Mouse (Mus musculus) urinary bladder, postnatal 25 days (tissue): ENCODE data around the gene Tmem156.
"Not testable (repeated sequence)": the region's sequence is repeated elsewhere in the genome, so short reads cannot be mapped to it uniquely, and the experiment has no call there.

Experiments used
- DNase-seq: peaks from one replicate; pipeline ENCODE4 v3.0.0; 2022; ENCODE audit warnings: low spot score

Tmem156 gene

DNA sequence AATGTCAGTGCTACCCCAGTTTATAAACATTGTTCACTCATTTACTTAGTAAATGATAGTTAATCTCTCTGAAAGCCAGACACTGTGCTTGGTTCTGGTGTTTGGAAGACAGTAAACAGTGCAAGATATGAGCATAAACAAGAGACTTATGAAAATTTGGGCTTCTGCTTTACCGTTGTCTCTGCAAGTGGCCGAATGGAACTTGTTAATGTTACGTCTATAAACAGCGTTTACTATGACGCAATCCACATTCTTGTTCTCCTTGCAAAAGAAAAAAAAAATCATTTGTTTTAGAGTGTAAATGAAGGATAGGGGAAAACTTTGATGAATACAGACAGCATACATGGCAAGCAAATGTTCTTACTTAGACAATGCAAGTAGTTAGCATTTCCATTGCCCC is at the start of gene Tmem156:
Gene Tmem156 (minus strand): TSS at position 212 of the 400 bp plus-strand sequence.
- DNase-seq = no peak

- DNase-seq = no peak
These were observed 49.3 kb upstream of the Tmem156 start for GRCm38 (mm10) chr5:65141242-65141641.

GRCm38 (mm10) chr5:65137073-65137472 is 45.1 kb upstream of the Tmem156 start:
- DNase-seq = no peak

DNA sequence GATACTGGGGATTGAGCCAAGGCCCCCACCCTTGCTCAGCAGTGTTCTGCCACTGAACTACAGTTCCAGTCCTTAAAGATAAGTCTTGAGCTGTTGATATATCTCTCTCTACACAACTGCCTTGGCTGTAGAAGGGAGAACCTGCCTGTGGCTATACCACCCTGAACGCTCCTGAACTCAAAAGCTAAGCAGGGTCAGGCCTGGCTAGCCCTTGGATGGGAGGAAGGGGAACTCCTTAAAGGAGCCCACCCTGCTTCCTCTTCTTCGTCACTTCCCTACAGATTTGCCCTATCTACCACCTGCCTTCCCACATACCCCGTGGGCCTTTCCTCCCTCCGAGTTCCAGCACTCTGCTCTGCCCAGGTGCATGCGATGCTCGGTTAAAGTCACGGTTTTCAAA is 44.2 kb upstream of the Tmem156 start:
- DNase-seq = no peak

DNA sequence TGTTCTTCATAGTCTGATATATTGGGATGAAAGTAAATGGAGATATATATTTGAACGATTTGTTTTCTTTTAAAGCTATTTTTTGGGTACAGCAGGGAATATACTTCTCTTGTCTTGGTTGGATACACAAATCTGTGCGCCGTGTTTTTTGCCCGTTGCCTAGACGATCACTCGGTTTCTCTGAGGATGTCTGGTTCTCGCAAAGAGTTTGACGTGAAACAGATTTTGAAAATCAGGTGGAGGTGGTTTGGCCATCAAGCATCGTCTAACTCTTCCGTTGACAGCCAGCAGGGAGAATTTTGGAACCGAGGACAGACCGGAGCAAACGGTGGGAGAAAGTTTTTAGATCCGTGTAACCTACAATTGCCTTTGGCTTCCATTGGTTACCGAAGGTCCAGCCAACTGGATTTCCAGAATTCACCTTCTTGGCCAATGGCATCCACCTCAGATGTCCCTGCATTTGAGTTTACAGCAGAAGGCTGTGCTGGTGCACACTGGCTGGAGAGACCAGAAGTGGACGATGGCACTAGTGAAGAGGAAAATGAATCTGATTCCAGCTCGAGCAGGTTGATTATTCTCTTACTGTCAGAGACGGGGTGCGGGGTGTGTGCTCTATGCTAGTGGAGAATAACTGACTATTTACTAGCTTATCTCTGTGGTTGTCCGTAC is 39.4 kb upstream of the Tmem156 start:
- DNase-seq = no peak

- DNase-seq = no peak
These were observed 38.7 kb upstream of the Tmem156 start for GRCm38 (mm10) chr5:65130528-65131210.

DNA sequence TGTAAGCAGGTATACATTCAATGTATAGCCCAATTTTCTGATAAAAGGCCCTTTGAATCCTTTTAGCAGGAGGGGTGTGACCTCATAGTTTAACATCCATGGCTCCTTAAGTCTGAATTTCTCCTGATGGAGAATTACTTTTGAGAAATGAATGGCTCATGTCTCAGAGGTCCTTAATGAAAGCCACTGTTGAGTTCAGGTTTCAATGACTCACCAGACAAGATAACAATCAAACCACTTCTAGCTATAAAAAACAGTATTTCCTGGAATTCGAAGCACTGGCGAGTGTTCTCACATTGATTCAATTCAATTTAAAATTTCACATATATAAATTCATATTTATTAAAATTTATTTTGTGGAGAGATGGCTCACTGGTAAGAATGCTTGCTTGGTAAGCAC is 36.5 kb upstream of the Tmem156 start:
- no peak for DNase-seq

GRCm38 (mm10) chr5:65126137-65126536 is 34.2 kb upstream of the Tmem156 start:
- no peak for DNase-seq

GRCm38 (mm10) chr5:65122616-65123015 is 30.7 kb upstream of the Tmem156 start:
- DNase-seq = no peak

DNA sequence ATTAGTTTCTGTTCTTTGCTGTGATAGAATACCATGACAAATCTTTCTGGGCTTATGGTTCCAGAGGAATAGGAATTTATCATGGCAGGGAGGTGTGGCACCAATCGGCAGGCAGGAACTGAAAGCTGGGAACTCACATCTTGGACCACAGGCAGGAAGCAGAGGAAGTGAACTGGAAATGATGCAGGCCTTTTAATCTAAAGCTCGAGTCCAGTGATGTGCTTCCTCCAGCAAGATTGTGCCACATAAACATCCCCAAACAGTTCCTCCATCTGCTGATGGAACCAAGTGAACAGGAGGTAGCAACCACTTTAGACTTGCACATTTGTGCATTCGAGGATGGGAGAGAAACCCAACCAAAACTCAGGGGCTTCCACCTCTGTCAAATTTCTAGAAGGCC is 28.0 kb upstream of the Tmem156 start:
- no peak for DNase-seq

- no peak for DNase-seq
These were observed 27.6 kb upstream of the Tmem156 start for GRCm38 (mm10) chr5:65119495-65119894.

GRCm38 (mm10) chr5:65116789-65117188 is 24.9 kb upstream of the Tmem156 start:
- DNase-seq = no peak

DNA sequence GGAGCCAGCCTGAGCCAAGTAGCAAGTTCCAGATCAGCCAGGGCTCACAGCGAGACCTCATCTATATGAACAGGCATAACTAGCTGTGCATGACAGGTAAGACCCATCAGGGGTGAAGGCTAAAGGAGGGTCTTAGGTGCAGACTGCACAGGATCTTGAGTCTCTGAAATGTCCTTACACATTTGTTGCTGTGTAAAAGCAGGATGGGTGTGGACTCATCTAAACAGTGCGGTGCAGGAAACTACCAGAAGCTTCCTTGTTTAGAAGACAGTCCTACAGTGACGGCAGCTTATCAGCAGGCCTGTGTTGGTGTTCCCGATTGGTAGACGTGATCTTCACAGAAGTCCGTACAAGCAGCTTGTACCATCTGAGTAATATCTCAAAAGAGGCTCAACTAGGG is 21.4 kb upstream of the Tmem156 start:
- no peak for DNase-seq

DNA sequence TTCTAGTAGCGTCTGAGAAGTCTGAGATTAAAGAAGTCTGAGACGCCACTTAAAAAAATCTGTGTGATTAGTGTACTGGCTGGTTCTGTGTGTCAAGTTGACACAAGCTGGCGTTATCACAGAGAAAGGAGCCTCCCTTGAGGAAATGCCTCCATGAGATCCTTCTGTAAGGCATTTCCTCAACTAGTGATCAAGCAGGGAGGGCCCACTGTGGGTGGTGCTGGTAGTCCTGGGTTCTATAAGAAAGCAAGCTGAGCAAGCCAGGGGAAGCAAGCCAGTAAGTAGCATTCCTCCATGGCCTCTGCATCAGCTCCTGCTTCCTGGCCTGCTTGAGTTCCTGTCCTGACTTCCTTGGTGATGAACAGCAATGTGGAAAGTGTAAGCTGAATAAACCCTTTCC is 20.3 kb upstream of the Tmem156 start:
- not testable (repeated sequence) for DNase-seq

- peak; percentile 32 for DNase-seq
These were observed 16.0 kb upstream of the Tmem156 start for GRCm38 (mm10) chr5:65107773-65108432.

DNA sequence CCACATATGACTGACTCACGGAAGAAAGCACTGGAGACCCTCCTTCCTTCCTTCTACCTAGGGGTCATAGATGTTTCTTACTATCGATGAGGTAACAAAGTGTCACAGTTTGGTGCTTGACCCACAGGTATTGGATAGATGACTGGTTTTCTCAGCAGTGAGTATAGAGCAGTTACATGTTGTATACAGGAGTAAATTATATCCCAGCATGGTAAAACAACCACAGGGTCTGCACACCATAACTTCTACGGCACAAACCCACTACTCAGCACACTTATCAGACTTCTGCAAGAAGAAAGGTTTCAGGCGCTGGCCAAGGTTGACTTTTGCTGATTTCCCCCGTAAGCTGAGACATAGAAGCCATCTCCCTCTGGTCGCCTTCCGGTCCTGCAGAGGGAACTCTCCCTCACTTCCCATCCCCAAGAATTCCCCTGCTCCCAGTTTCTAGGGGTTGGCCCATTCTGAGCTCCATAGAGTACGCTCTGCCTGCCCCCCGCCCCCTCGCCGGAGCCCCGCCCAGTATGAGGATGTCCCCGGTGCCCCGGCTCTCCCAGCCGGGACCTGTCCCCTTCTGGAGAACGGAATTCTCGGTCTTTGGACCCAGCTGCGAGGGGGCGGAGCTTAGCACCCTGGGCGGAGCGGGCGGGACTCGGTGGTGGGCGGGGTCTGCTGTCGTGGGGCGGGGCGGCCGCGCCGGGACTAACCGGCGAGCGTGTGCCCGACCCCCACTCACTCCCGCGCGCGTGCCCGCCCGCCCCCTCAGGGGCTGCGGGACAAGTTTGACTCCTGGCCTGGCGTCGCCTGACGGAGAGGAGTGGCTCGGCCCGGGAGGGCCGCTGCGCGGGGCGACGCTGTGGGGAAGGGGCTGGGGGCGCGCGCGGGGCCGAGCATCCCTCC is 15.2 kb upstream of the Tmem156 start, which contains the start of gene Klhl5:
Gene Klhl5 (plus strand): TSS at position 664 of the 897 bp plus-strand sequence.
- DNase-seq = peak; percentile 92

- DNase-seq = no peak
These were observed 10.7 kb upstream of the Tmem156 start for GRCm38 (mm10) chr5:65102641-65103042.

DNA sequence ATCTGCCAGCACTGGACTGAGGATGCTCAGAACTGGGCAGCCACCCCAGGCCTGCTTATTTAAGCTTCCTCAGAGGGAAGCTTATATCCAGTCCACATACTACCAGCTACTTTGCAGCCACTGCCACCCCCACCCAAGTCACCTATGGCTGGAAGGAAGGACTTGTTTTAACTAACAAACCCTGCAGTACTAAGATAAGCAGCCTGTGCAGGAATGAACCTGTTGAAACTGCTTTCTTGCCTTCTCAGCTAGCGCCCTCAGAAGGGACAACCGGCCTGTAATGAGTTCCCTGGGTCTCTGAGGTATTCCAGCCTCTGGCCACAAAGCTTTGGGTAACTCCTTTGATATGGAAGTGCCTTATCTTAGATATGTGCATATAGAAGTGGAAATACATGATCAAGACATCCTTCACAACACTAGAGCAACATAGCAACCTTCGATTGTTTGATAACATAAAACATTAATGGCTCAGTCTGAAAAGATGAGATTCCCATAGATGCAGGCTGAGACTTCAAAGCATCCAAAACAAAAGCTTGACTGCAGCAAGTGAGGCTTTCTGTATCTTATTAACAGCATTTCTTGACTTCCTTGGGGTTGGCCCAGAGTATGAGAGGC is 10.2 kb upstream of the Tmem156 start:
- DNase-seq = no peak

- DNase-seq = no peak
These were observed 9.7 kb upstream of the Tmem156 start for GRCm38 (mm10) chr5:65101621-65102020.

DNA sequence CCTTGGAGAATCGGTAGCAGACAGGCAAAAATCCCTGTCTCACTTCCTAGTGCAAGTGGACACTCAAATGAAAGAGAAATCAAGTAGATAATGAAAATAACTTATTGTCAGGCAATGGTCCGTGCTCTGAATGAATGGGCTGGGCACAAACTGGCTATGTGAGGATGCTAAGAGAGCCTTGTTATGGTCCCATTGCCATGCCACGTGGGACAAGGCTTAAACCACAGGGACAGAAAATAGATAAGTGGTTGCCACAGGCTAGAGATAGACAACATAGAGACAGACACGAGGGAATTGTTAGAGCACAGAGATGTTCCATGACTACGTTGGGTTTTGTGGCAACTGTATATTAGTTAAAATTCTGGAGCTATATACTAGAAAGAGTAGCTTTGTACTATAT is 9.3 kb upstream of the Tmem156 start:
- no peak for DNase-seq

DNA sequence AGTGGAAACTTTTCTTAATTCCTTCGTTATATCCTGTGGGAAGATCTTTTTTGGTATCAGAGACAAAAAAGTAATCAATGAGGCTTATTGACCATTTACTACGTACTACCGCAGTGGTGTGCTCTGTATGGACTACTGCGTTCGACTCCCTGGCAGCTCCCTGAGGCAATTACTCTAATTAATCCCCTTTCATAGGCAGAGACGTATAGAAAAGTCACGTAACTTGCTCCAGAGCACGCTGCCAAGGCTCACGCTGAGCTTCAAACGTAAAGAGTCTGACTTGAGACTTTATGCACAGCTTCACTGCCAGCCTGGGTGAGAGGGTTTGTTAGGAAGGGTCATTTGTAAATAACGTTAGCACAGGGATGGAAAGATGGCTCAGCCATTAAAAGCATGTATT is 8.1 kb upstream of the Tmem156 start:
- DNase-seq = no peak

DNA sequence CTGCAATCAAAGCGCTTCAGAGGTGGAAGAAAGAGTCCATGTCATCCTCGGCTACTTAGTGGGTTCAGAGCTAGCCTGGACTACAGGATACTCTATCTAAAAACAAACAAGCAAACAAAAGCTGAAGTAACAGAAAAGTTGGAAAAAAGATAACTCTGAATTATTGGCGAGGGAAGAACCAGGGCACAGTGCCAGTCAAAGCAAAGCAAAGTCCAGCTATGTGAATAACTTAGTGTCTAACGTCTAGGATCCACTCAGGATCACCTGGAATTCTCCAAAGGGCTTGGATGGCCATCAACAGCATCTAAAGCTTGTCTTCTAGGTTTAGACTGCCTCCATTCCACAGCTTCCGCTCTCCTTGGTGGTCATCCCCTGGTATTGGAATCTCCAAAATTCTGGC is 5.5 kb upstream of the Tmem156 start:
- no peak for DNase-seq
